In the genomic region with DNA sequence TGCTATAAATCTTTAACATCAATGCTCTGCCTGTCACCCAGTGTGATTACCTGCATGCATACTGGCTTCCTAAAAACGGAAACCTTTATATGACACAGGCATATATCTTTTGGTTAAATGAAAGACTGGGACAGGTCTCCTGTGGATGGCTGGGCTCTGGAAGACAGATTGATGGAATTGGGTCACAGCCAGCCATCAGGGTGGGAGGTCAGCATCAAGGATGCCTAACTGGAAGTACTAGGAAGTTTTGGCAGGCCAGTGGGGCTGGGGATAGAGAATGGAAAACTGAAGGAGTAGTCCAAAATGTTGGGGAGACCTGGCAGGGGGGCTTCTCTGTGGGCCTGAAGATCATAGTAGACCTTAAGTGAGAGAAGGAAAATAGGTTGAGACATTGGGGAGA, we compare ENCODE assay signal across 19 mouse cellular contexts.
DNase-seq lines count a peak whose midpoint lies in the region; ATAC-seq and TF ChIP-seq lines count a peak whose summit lies in the region.
"Had no signal": no experiment of that assay in that cellular context is flagged by ENCODE, and none has a peak within 500 bp of the region (broad histone marks: within the 10 kb centered on the region; RNA-seq: fewer than 3 reads in every experiment).

No protein-coding gene starts in this region.

- H3K4me2 ChIP-seq in midbrain, embryonic 14.5 days (ENCODE audit: low read length): no peak overlapping the region
- H3K4me2 ChIP-seq: forebrain, embryonic 13.5 days; hindbrain, embryonic 14.5 days; kidney, embryonic 15.5 days; neural tube, embryonic 12.5 days had no signal

- WGBS in heart, embryonic 10.5 days: 84% methylated on average over 1 of the region's 1 CpGs
- WGBS in midbrain, embryonic 14.5 days: 84% methylated on average over 1 of the region's 1 CpGs

- no peak overlapping the region for H3K9ac ChIP-seq in midbrain, embryonic 14.5 days (replicated peaks; ENCODE audit: low read length)
- H3K9ac ChIP-seq: forebrain, embryonic 13.5 days; heart, embryonic 15.5 days; hindbrain, embryonic 14.5 days; kidney, embryonic 15.5 days; liver, embryonic 15.5 days; lung, embryonic 14.5 days; neural tube, embryonic 12.5 days had no signal

- peaks cover 14% of the 10 kb centered on the region for H3K4me1 ChIP-seq in heart, embryonic 10.5 days
- no peaks in the 10 kb centered on the region for H3K4me1 ChIP-seq in midbrain, embryonic 14.5 days (ENCODE audit: control insufficient read depth, insufficient read depth, low read length)
- H3K4me1 ChIP-seq: forebrain, embryonic 13.5 days; liver, embryonic 15.5 days; midbrain, embryonic 10.5 days; neural tube, embryonic 12.5 days had no signal

- no peaks in the 10 kb centered on the region for H3K27me3 ChIP-seq in heart, embryonic 10.5 days (ENCODE audit: insufficient read depth, poor library complexity, severe bottlenecking)
- no peaks in the 10 kb centered on the region for H3K27me3 ChIP-seq in midbrain, embryonic 14.5 days (ENCODE audit: control insufficient read depth, insufficient read depth, low read length)
- H3K27me3 ChIP-seq: forebrain, embryonic 13.5 days; heart, embryonic 15.5 days; kidney, embryonic 15.5 days; liver, embryonic 15.5 days; neural tube, embryonic 12.5 days had no signal

- DNase-seq in heart, embryonic 10.5 days (ENCODE audit: low spot score): no peak
- DNase-seq in heart, adult 18-20 months: no peak
- no peak for DNase-seq in left cerebral cortex, adult 2 months (ENCODE audit: extremely low spot score in 1 of 2, low spot score in 2 of 2)
- no peak for DNase-seq in left cerebral cortex, adult 9 months (ENCODE audit: low spot score in 2 of 2)
- DNase-seq in right cerebral cortex, postnatal 4 days: peak; percentile 7
- no peak for DNase-seq in right cerebral cortex, postnatal 25 days
- no peak for DNase-seq in midbrain, embryonic 14.5 days
- DNase-seq: kidney, adult 11 months; spleen, adult 18-20 months had no signal

- 0 out of 2 replicates have a peak overlapping the region, but pooled peaks have one; percentile 11 for H3K27ac ChIP-seq in heart, embryonic 10.5 days
- H3K27ac ChIP-seq in left cerebral cortex, adult 2 months: peak overlapping the region; percentile 78
- no peak overlapping the region for H3K27ac ChIP-seq in midbrain, embryonic 14.5 days (replicated peaks; ENCODE audit: low read depth, low read length)
- H3K27ac ChIP-seq: forebrain, embryonic 13.5 days; heart, embryonic 15.5 days; hindbrain, embryonic 14.5 days; kidney, embryonic 15.5 days; liver, embryonic 15.5 days; midbrain, embryonic 10.5 days; neural tube, embryonic 12.5 days had no signal

- ATAC-seq in midbrain, embryonic 14.5 days (ENCODE audit: low FRiP score, low TSS enrichment): no peak
- ATAC-seq: CD4-positive, CD25-positive, alpha-beta regulatory T cell, adult 4 months; forebrain, embryonic 13.5 days; midbrain, embryonic 16.5 days had no signal

- intact Hi-C loops in left cerebral cortex, adult 2 months (cut with DNase I): loop anchor here (5.0 kb wide), 2 partner anchors 136 to 419 kb away; no protein-coding TSS in a partner anchor

- H3K9me3 ChIP-seq in heart, embryonic 10.5 days: no peaks in the 10 kb centered on the region
- H3K9me3 ChIP-seq in midbrain, embryonic 14.5 days (ENCODE audit: control insufficient read depth, low read length): no peaks in the 10 kb centered on the region
- H3K9me3 ChIP-seq: forebrain, embryonic 13.5 days; heart, embryonic 15.5 days; kidney, embryonic 15.5 days; liver, embryonic 15.5 days; midbrain, embryonic 10.5 days; neural tube, embryonic 12.5 days had no signal

- no peaks in the 10 kb centered on the region for H3K36me3 ChIP-seq in heart, embryonic 10.5 days
- no peaks in the 10 kb centered on the region for H3K36me3 ChIP-seq in midbrain, embryonic 14.5 days (ENCODE audit: control insufficient read depth, insufficient read depth, low read length)
- H3K36me3 ChIP-seq: heart, embryonic 15.5 days; kidney, embryonic 15.5 days; liver, embryonic 15.5 days; midbrain, embryonic 10.5 days; neural tube, embryonic 12.5 days had no signal

- TF ChIP-seq CTCF in left cerebral cortex, adult 2 months (IDR thresholded peaks at IDR 0.05): no peak

- no peak overlapping the region for H3K4me3 ChIP-seq in heart, embryonic 10.5 days
- no peak overlapping the region for H3K4me3 ChIP-seq in left cerebral cortex, adult 2 months
- H3K4me3 ChIP-seq in midbrain, embryonic 14.5 days (replicated peaks; ENCODE audit: low read depth, low read length): no peak overlapping the region
- H3K4me3 ChIP-seq: forebrain, embryonic 13.5 days; heart, embryonic 15.5 days; kidney, embryonic 15.5 days; liver, embryonic 15.5 days; midbrain, embryonic 10.5 days; neural tube, embryonic 12.5 days had no signal
